Mouse (Mus musculus): ENCODE results near the gene Dscam. TPM values are rescaled to one million over a fixed set of nuclear protein-coding genes. Genes with fewer than 3 reads are reported as not detected.
A peak's percentile ranks its signal among the peaks of the same experiment; 100 is the strongest.

Dscam gene
- polyA plus RNA-seq, 1 experiment from 2014 or later: 0.63 TPM

- no peak overlapping the region for H3K9ac ChIP-seq (ENCODE audit: low read depth, low read length)
- no peak overlapping the region for H3K27ac ChIP-seq (replicated peaks; ENCODE audit: low read depth, low read length)
- WGBS: 66% methylated on average over 6 of the region's 6 CpGs
- DNase-seq (ENCODE audit: low spot score): no peak
- H3K9me3 ChIP-seq (ENCODE audit: control insufficient read depth, low read length): no peaks in the 10 kb centered on the region
- no peaks in the 10 kb centered on the region for H3K4me1 ChIP-seq (ENCODE audit: control insufficient read depth, insufficient read depth, low read length)
- no peak for ATAC-seq (ENCODE audit: low read depth)
- H3K4me2 ChIP-seq (ENCODE audit: low read depth, low read length): no peak overlapping the region
- H3K36me3 ChIP-seq (ENCODE audit: control insufficient read depth, insufficient read depth, low read length): no peaks in the 10 kb centered on the region
- no peaks in the 10 kb centered on the region for H3K27me3 ChIP-seq (replicated peaks; ENCODE audit: control insufficient read depth, insufficient read depth, low read length)
- H3K4me3 ChIP-seq (ENCODE audit: low read depth, low read length): no peak overlapping the region
Observed at GRCm38 (mm10) chr16:97021496-97021895, 149.1 kb downstream of the Dscam start.

GRCm38 (mm10) chr16:97018304-97018703 lies 152.2 kb downstream of the Dscam start:
- no peak overlapping the region for H3K4me3 ChIP-seq (ENCODE audit: low read depth, low read length)
- peak; percentile 30; the same call in 1 of the 2 replicates for ATAC-seq (ENCODE audit: low read depth)
- no peak for DNase-seq (ENCODE audit: low spot score)
- no peaks in the 10 kb centered on the region for H3K27me3 ChIP-seq (replicated peaks; ENCODE audit: control insufficient read depth, insufficient read depth, low read length)
- H3K9ac ChIP-seq (ENCODE audit: low read depth, low read length): no peak overlapping the region
- no peaks in the 10 kb centered on the region for H3K36me3 ChIP-seq (ENCODE audit: control insufficient read depth, insufficient read depth, low read length)
- H3K9me3 ChIP-seq (ENCODE audit: control insufficient read depth, low read length): no peaks in the 10 kb centered on the region
- H3K4me2 ChIP-seq (ENCODE audit: low read depth, low read length): no peak overlapping the region
- no peak overlapping the region for H3K27ac ChIP-seq (replicated peaks; ENCODE audit: low read depth, low read length)
- H3K4me1 ChIP-seq (ENCODE audit: control insufficient read depth, insufficient read depth, low read length): no peaks in the 10 kb centered on the region
- 52% methylated on average over 5 of the region's 5 CpGs for WGBS

- H3K27me3 ChIP-seq (replicated peaks; ENCODE audit: control insufficient read depth, insufficient read depth, low read length): no peaks in the 10 kb centered on the region
- DNase-seq (ENCODE audit: low spot score): peak; percentile 29
- no peaks in the 10 kb centered on the region for H3K4me1 ChIP-seq (ENCODE audit: control insufficient read depth, insufficient read depth, low read length)
- 0 out of 2 replicates have a peak, but pooled peaks have one; percentile 30 for ATAC-seq (ENCODE audit: low read depth)
- H3K27ac ChIP-seq (replicated peaks; ENCODE audit: low read depth, low read length): no peak overlapping the region
- no peak overlapping the region for H3K9ac ChIP-seq (ENCODE audit: low read depth, low read length)
- WGBS: 76% methylated on average over 3 of the region's 3 CpGs
- no peaks in the 10 kb centered on the region for H3K36me3 ChIP-seq (ENCODE audit: control insufficient read depth, insufficient read depth, low read length)
- no peaks in the 10 kb centered on the region for H3K9me3 ChIP-seq (ENCODE audit: control insufficient read depth, low read length)
- H3K4me3 ChIP-seq (ENCODE audit: low read depth, low read length): no peak overlapping the region
- H3K4me2 ChIP-seq (ENCODE audit: low read depth, low read length): no peak overlapping the region
Observed at GRCm38 (mm10) chr16:97017171-97017738, 153.3 kb downstream of the Dscam start.

- H3K27me3 ChIP-seq (replicated peaks; ENCODE audit: control insufficient read depth, insufficient read depth, low read length): no peaks in the 10 kb centered on the region
- H3K27ac ChIP-seq (replicated peaks; ENCODE audit: low read depth, low read length): no peak overlapping the region
- H3K4me2 ChIP-seq (ENCODE audit: low read depth, low read length): no peak overlapping the region
- no peak overlapping the region for H3K9ac ChIP-seq (ENCODE audit: low read depth, low read length)
- no peak overlapping the region for H3K4me3 ChIP-seq (ENCODE audit: low read depth, low read length)
- 61% methylated on average over 2 of the region's 2 CpGs for whole genome bisulfite sequencing
- DNase-seq (ENCODE audit: low spot score) (no peak), ATAC-seq (ENCODE audit: low read depth) (no peak)
- no peaks in the 10 kb centered on the region for H3K4me1 ChIP-seq (ENCODE audit: control insufficient read depth, insufficient read depth, low read length)
- H3K36me3 ChIP-seq (ENCODE audit: control insufficient read depth, insufficient read depth, low read length): no peaks in the 10 kb centered on the region
- no peaks in the 10 kb centered on the region for H3K9me3 ChIP-seq (ENCODE audit: control insufficient read depth, low read length)
Observed at GRCm38 (mm10) chr16:97016244-97016850, 154.2 kb downstream of the Dscam start.

- Histone ChIP-seq H3K4me2 (ENCODE audit: low read depth, low read length) (no peak overlapping the region), H3K27ac (replicated peaks; ENCODE audit: low read depth, low read length) (no peak overlapping the region), H3K36me3 (ENCODE audit: control insufficient read depth, insufficient read depth, low read length) (no peaks in the 10 kb centered on the region), H3K4me1 (ENCODE audit: control insufficient read depth, insufficient read depth, low read length) (no peaks in the 10 kb centered on the region), H3K4me3 (ENCODE audit: low read depth, low read length) (no peak overlapping the region), H3K9ac (ENCODE audit: low read depth, low read length) (no peak overlapping the region), H3K9me3 (ENCODE audit: control insufficient read depth, low read length) (no peaks in the 10 kb centered on the region), H3K27me3 (replicated peaks; ENCODE audit: control insufficient read depth, insufficient read depth, low read length) (no peaks in the 10 kb centered on the region)
- no peak for ATAC-seq (ENCODE audit: low read depth)
- 68% methylated on average over 3 of the region's 3 CpGs for WGBS
- no peak for DNase-seq (ENCODE audit: low spot score)
Observed at GRCm38 (mm10) chr16:97014343-97014742, 156.2 kb downstream of the Dscam start.

- H3K4me2 ChIP-seq (ENCODE audit: low read depth, low read length): no peak overlapping the region
- H3K36me3 ChIP-seq (ENCODE audit: control insufficient read depth, insufficient read depth, low read length): no peaks in the 10 kb centered on the region
- H3K4me1 ChIP-seq (ENCODE audit: control insufficient read depth, insufficient read depth, low read length): no peaks in the 10 kb centered on the region
- 60% methylated on average over 4 of the region's 4 CpGs for WGBS
- H3K27ac ChIP-seq (replicated peaks; ENCODE audit: low read depth, low read length): no peak overlapping the region
- no peak for DNase-seq (ENCODE audit: low spot score)
- H3K9ac ChIP-seq (ENCODE audit: low read depth, low read length): no peak overlapping the region
- H3K9me3 ChIP-seq (ENCODE audit: control insufficient read depth, low read length): no peaks in the 10 kb centered on the region
- H3K27me3 ChIP-seq (replicated peaks; ENCODE audit: control insufficient read depth, insufficient read depth, low read length): no peaks in the 10 kb centered on the region
- ATAC-seq (ENCODE audit: low read depth): no peak
- no peak overlapping the region for H3K4me3 ChIP-seq (ENCODE audit: low read depth, low read length)
Observed at GRCm38 (mm10) chr16:97009116-97010055, 161.2 kb downstream of the Dscam start.

GRCm38 (mm10) chr16:97007892-97008527 lies 162.5 kb downstream of the Dscam start:
- Histone ChIP-seq H3K9me3 (ENCODE audit: control insufficient read depth, low read length) (no peaks in the 10 kb centered on the region), H3K27me3 (replicated peaks; ENCODE audit: control insufficient read depth, insufficient read depth, low read length) (no peaks in the 10 kb centered on the region), H3K4me3 (ENCODE audit: low read depth, low read length) (no peak overlapping the region), H3K4me2 (ENCODE audit: low read depth, low read length) (no peak overlapping the region), H3K36me3 (ENCODE audit: control insufficient read depth, insufficient read depth, low read length) (no peaks in the 10 kb centered on the region), H3K4me1 (ENCODE audit: control insufficient read depth, insufficient read depth, low read length) (no peaks in the 10 kb centered on the region), H3K9ac (ENCODE audit: low read depth, low read length) (no peak overlapping the region), H3K27ac (replicated peaks; ENCODE audit: low read depth, low read length) (no peak overlapping the region)
- no peak for DNase-seq (ENCODE audit: low spot score)
- peak; percentile 45; the same call in 1 of the 2 replicates for ATAC-seq (ENCODE audit: low read depth)
- WGBS: 65% methylated on average over 11 of the region's 11 CpGs

GRCm38 (mm10) chr16:97006854-97007182 lies 163.7 kb downstream of the Dscam start:
- no peak overlapping the region for H3K27ac ChIP-seq (replicated peaks; ENCODE audit: low read depth, low read length)
- ATAC-seq (ENCODE audit: low read depth) (no peak), DNase-seq (ENCODE audit: low spot score) (no peak)
- no peaks in the 10 kb centered on the region for H3K27me3 ChIP-seq (replicated peaks; ENCODE audit: control insufficient read depth, insufficient read depth, low read length)
- H3K36me3 ChIP-seq (ENCODE audit: control insufficient read depth, insufficient read depth, low read length): no peaks in the 10 kb centered on the region
- no peak overlapping the region for H3K4me2 ChIP-seq (ENCODE audit: low read depth, low read length)
- H3K9ac ChIP-seq (ENCODE audit: low read depth, low read length): no peak overlapping the region
- H3K9me3 ChIP-seq (ENCODE audit: control insufficient read depth, low read length): no peaks in the 10 kb centered on the region
- H3K4me3 ChIP-seq (ENCODE audit: low read depth, low read length): no peak overlapping the region
- H3K4me1 ChIP-seq (ENCODE audit: control insufficient read depth, insufficient read depth, low read length): no peaks in the 10 kb centered on the region

Data from embryonic facial prominence, embryonic 14.5 days (tissue).